Mouse (Mus musculus): ENCODE measurements around the gene Tmem127. TPM values are rescaled to one million over a fixed set of nuclear protein-coding genes. Genes with fewer than 3 reads are reported as not detected.

Tmem127 gene
- total RNA-seq, 2 experiments from 2014 or later = 8.3 to 20.6 TPM

DNA sequence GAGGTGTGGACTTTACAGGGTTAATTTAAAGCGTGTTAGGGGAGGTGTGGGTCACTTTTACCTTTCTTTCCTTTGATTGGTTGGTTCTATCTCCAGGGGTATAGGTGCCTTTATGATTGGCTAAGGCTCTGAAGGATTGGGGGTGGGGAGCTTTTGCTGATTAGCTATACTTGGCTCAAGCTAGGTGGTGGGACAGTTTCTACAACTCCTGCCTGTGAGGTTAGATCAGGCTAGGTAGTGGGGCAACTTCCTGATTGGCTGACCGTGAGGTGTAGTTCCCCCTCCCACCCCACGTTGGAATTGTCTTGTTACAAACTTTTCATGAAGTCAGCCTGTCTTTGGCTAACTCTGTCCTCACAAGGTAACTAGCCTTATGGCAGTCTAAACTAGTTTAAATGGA lies 59.5 kb downstream of the Tmem127 start:
- ATAC-seq (replicated peaks; ENCODE audit: low FRiP score, poor library complexity, severe bottlenecking) = no peak

DNA sequence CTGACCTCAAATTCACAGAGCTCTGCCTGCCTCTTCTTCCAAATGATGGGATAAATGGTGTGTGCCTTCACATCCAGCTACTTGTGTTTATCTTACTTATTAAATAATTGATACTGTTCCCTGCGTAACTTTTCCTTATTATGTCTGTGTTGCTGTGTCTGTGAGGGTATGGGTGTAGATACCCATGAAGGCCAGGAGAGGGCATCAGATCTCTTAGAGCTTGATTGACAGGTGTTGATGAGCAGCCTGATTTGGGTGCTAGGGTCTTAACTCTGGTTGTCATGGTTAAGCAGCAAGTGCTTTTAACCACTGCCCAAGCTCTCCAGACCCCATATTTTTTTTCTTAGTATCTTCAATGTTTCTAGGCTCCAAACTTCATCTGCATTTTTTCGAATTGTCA lies 61.0 kb downstream of the Tmem127 start:
- no peak for ATAC-seq (replicated peaks; ENCODE audit: low FRiP score, poor library complexity, severe bottlenecking)

DNA sequence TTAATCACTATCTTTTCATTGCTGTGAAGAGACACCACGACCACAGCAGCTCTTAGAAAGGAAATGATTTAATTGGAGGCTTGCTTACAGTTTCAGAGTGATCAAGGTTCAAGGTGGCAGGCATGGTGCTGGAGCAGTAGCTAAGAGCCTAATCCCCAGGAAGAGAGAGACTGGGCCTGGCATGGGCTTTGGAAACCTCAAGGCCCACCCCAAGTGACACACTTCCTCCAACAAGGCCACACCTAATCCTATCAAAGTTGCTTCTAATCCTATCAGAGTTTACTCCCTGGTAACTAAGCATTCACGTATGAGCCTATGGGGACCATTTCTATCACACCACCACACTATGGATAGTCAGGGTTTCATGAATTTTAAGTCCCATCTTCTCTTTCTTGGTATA lies 62.5 kb downstream of the Tmem127 start:
- no peak for ATAC-seq (replicated peaks; ENCODE audit: low FRiP score, poor library complexity, severe bottlenecking)

DNA sequence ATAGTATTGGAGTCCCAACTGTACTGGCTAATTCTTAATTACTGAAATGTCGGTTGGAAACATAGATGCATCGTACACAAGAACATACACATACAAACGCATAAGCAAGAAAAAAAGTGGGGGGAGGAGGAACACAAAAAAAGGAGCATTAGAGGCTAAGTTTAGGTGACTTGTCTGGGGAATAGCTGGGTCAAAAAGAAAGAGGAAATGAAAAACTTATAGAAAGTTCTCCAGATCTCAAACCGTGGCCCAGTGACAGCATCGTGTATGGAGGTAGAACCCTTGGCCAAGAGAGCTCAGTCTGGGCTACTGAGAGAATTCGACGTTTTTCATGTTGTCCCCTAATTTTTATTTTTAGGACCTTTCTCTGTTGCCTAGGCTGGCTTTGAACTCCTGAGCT lies 63.0 kb downstream of the Tmem127 start:
- no peak for ATAC-seq (replicated peaks; ENCODE audit: low FRiP score, poor library complexity, severe bottlenecking)

Other genes starting within 250 kb of the Tmem127 start
- 3.3 and 5.0 TPM in 2 replicates for gene Ap4e1, start 239.2 kb upstream of the Tmem127 start, total RNA-seq (2015; ENCODE audit: low replicate concordance)
- 6.6 and 7.7 TPM in 2 replicates for gene Ap4e1, start 239.2 kb upstream of the Tmem127 start, total RNA-seq (2017; ENCODE audit: low replicate concordance)
- 2.1 and 29.7 TPM in 2 replicates for gene Blvra, start 177.2 kb upstream of the Tmem127 start, total RNA-seq (2015; ENCODE audit: low replicate concordance)
- gene Blvra, start 177.2 kb upstream of the Tmem127 start, total RNA-seq (2017; ENCODE audit: low replicate concordance) = 18.3 and 26.8 TPM in 2 replicates
- 20.8 and 25.9 TPM in 2 replicates for gene Ncaph, start 114.0 kb upstream of the Tmem127 start, total RNA-seq (2015; ENCODE audit: low replicate concordance)
- 37.4 and 64.0 TPM in 2 replicates for gene Ncaph, start 114.0 kb upstream of the Tmem127 start, total RNA-seq (2017; ENCODE audit: low replicate concordance)
- 4.8 and 5.2 TPM in 2 replicates for gene Itpripl1, start 104.5 kb upstream of the Tmem127 start, total RNA-seq (2015; ENCODE audit: low replicate concordance)
- 4.4 and 6.1 TPM in 2 replicates for gene Itpripl1, start 104.5 kb upstream of the Tmem127 start, total RNA-seq (2017; ENCODE audit: low replicate concordance)
- not detected in 2 replicates for gene 1810024B03Rik, start 39.6 kb upstream of the Tmem127 start, total RNA-seq (2015; ENCODE audit: low replicate concordance)
- 0.84 TPM in 1 of 2 replicates, not detected in the other for gene 1810024B03Rik, start 39.6 kb upstream of the Tmem127 start, total RNA-seq (2017; ENCODE audit: low replicate concordance)
- 25.7 and 44.3 TPM in 2 replicates for gene Snrnp200, start 39.5 kb upstream of the Tmem127 start, total RNA-seq (2015; ENCODE audit: low replicate concordance)
- 45.7 and 55.2 TPM in 2 replicates for gene Snrnp200, start 39.5 kb upstream of the Tmem127 start, total RNA-seq (2017; ENCODE audit: low replicate concordance)
- 7.9 and 11.1 TPM in 2 replicates for gene Ciao1, start 92 bp upstream of the Tmem127 start, total RNA-seq (2015; ENCODE audit: low replicate concordance)
- 17.4 and 30.4 TPM in 2 replicates for gene Ciao1, start 92 bp upstream of the Tmem127 start, total RNA-seq (2017; ENCODE audit: low replicate concordance)
- 13.2 and 15.4 TPM in 2 replicates for gene Stard7, start 22.3 kb downstream of the Tmem127 start, total RNA-seq (2015; ENCODE audit: low replicate concordance)
- 23.7 and 33.6 TPM in 2 replicates for gene Stard7, start 22.3 kb downstream of the Tmem127 start, total RNA-seq (2017; ENCODE audit: low replicate concordance)
- 3.6 and 5.6 TPM in 2 replicates for gene Dusp2, start 88.3 kb downstream of the Tmem127 start, total RNA-seq (2015; ENCODE audit: low replicate concordance)
- gene Dusp2, start 88.3 kb downstream of the Tmem127 start, total RNA-seq (2017; ENCODE audit: low replicate concordance) = 0.34 and 1.5 TPM in 2 replicates
- gene Astl, start 90.7 kb downstream of the Tmem127 start, total RNA-seq (2015; ENCODE audit: low replicate concordance) = not detected in 2 replicates
- gene Astl, start 90.7 kb downstream of the Tmem127 start, total RNA-seq (2017; ENCODE audit: low replicate concordance) = not detected in 2 replicates
- not detected in 2 replicates for gene Adra2b, start 115.3 kb downstream of the Tmem127 start, total RNA-seq (2015; ENCODE audit: low replicate concordance)
- gene Adra2b, start 115.3 kb downstream of the Tmem127 start, total RNA-seq (2017; ENCODE audit: low replicate concordance) = not detected in 2 replicates
- gene Gpat2, start 177.3 kb downstream of the Tmem127 start, total RNA-seq (2015; ENCODE audit: low replicate concordance) = not detected in 2 replicates
- not detected in 2 replicates for gene Gpat2, start 177.3 kb downstream of the Tmem127 start, total RNA-seq (2017; ENCODE audit: low replicate concordance)
- gene Fahd2a, start 196.7 kb downstream of the Tmem127 start, total RNA-seq (2015; ENCODE audit: low replicate concordance) = 12.7 and 21.1 TPM in 2 replicates
- 0.42 TPM in 1 of 2 replicates, not detected in the other for gene Fahd2a, start 196.7 kb downstream of the Tmem127 start, total RNA-seq (2017; ENCODE audit: low replicate concordance)